Mouse (Mus musculus): ENCODE measurements around the gene Tent5a.

Gene Tent5a

GRCm38 (mm10) chr9:85312473-85312872 is 14.7 kb downstream of the Tent5a start, which contains the start of gene Gm11114:
Gene Gm11114, plus strand, starts transcription at chr9:85312773.
- no peak for DNase-seq

GRCm38 (mm10) chr9:85303378-85303777 is 23.8 kb downstream of the Tent5a start:
- no peak for DNase-seq

GRCm38 (mm10) chr9:85302849-85303248 is 24.3 kb downstream of the Tent5a start:
- no peak for DNase-seq

GRCm38 (mm10) chr9:85274114-85274513 is 53.0 kb downstream of the Tent5a start:
- DNase-seq = no peak

All from kidney, adult 9 months (tissue).